Mouse (Mus musculus) midbrain, embryonic 16.5 days (tissue): Measurements from ENCODE around the gene Tnfaip8l1. TPM values are rescaled to one million over a fixed set of nuclear protein-coding genes. Genes with fewer than 3 reads are reported as not detected.

Experiments
- ATAC-seq: fragments of 200-750 bp; cut with Nextera tagmentation; 2 replicates; pipeline ENCODE4 v1.8.0; 2017; ENCODE audit warnings: moderate TSS enrichment
- H3K27ac ChIP-seq: fragments of 300-500 bp; sonication (generic); 2 replicates; pipeline ENCODE4 v1.5.1; 2014; ENCODE audit warnings: mild to moderate bottlenecking, low read length, mixed read lengths
- H3K27me3 ChIP-seq: fragments of 300-500 bp; sonication (generic); 2 replicates; pipeline ENCODE4 v1.6.1; 2014; ENCODE audit warnings: low read depth, low read length, mixed read lengths; ENCODE audit not compliant: control insufficient read depth, insufficient read depth
- H3K36me3 ChIP-seq: fragments of 300-500 bp; sonication (generic); 2 replicates; pipeline ENCODE4 v1.6.1; 2014; ENCODE audit warnings: mild to moderate bottlenecking, low read length, moderate library complexity, mixed read lengths; ENCODE audit not compliant: control insufficient read depth, insufficient read depth
- H3K4me1 ChIP-seq: fragments of 300-500 bp; sonication (generic); 2 replicates; pipeline ENCODE4 v1.6.1; 2014; ENCODE audit warnings: mild to moderate bottlenecking, low read length, mixed read lengths; ENCODE audit not compliant: control insufficient read depth, insufficient read depth
- H3K4me2 ChIP-seq: fragments of 300-500 bp; sonication (generic); 2 replicates; pipeline ENCODE4 v1.6.1; 2014; ENCODE audit warnings: mild to moderate bottlenecking, low read length, mixed read lengths
- H3K4me3 ChIP-seq: fragments of 300-500 bp; sonication (generic); 2 replicates; pipeline ENCODE4 v1.5.1; 2014; ENCODE audit warnings: low read depth, mild to moderate bottlenecking, low read length, moderate library complexity, mixed read lengths
- H3K9ac ChIP-seq: fragments of 300-500 bp; sonication (generic); 2 replicates; pipeline ENCODE4 v1.6.1; 2014; ENCODE audit warnings: low read depth, low read length, mixed read lengths
- H3K9me3 ChIP-seq: fragments of 300-500 bp; sonication (generic); replicated peaks from 2 replicates; pipeline ENCODE4 v1.6.1; 2014; ENCODE audit warnings: mild to moderate bottlenecking, low read length, mixed read lengths; ENCODE audit not compliant: control insufficient read depth, poor library complexity, severe bottlenecking
- WGBS: fragments of 180-500 bp; shearing (Covaris S2); extraction: QIAGEN DNeasy Blood & Tissue Kit; methylation state at CpG from one replicate; pipeline ENCODE4 v1.1.7; 2014; 5-methylcytosine and 5-hydroxymethylcytosine counted together
- polyA plus RNA-seq: library from polyadenylated mRNA; unstranded; fragments of >200 nt; fragmentation: Nextera tagmentation; extraction: Ambion mirVana; gene quantifications from 2 replicates; pipeline ENCODE4 v1.2.1, GENCODE M21; 2015

Gene Tnfaip8l1
- polyA plus RNA-seq, 1 experiment from 2014 or later, result 10.8 TPM

GRCm38 (mm10) chr17:56206276-56206884 lies 44.1 kb downstream of the Tnfaip8l1 start:
- 89% methylated on average over 10 of the region's 10 CpGs for WGBS
- ATAC-seq, result no peak
- Histone ChIP-seq H3K27ac (no peak overlapping the region), H3K4me1 (no peaks in the 10 kb centered on the region), H3K27me3 (no peaks in the 10 kb centered on the region), H3K9ac (no peak overlapping the region), H3K9me3 (no peaks in the 10 kb centered on the region), H3K4me3 (no peak overlapping the region), H3K36me3 (peaks cover 73% of the 10 kb centered on the region), H3K4me2 (no peak overlapping the region)

GRCm38 (mm10) chr17:56206986-56207674 lies 44.9 kb downstream of the Tnfaip8l1 start:
- H3K4me3 ChIP-seq, result no peak overlapping the region
- no peaks in the 10 kb centered on the region for H3K4me1 ChIP-seq
- H3K9me3 ChIP-seq, result no peaks in the 10 kb centered on the region
- H3K27me3 ChIP-seq, result no peaks in the 10 kb centered on the region
- no peak for ATAC-seq
- no peak overlapping the region for H3K4me2 ChIP-seq
- H3K9ac ChIP-seq, result no peak overlapping the region
- no peak overlapping the region for H3K27ac ChIP-seq
- H3K36me3 ChIP-seq, result peaks cover 69% of the 10 kb centered on the region
- WGBS, result 85% methylated on average over 6 of the region's 6 CpGs

- H3K9ac ChIP-seq, result no peak overlapping the region
- H3K9me3 ChIP-seq, result no peaks in the 10 kb centered on the region
- H3K27me3 ChIP-seq, result no peaks in the 10 kb centered on the region
- WGBS, result 96% methylated on average over 9 of the region's 9 CpGs
- ATAC-seq, result no peak
- H3K4me3 ChIP-seq, result no peak overlapping the region
- H3K4me2 ChIP-seq, result no peak overlapping the region
- H3K27ac ChIP-seq, result no peak overlapping the region
- peaks cover 60% of the 10 kb centered on the region for H3K36me3 ChIP-seq
- no peaks in the 10 kb centered on the region for H3K4me1 ChIP-seq
These were observed 45.8 kb downstream of the Tnfaip8l1 start for GRCm38 (mm10) chr17:56207963-56208530.

GRCm38 (mm10) chr17:56208821-56209220 lies 46.5 kb downstream of the Tnfaip8l1 start:
- Histone ChIP-seq H3K27ac (no peak overlapping the region), H3K9me3 (no peaks in the 10 kb centered on the region), H3K4me1 (no peaks in the 10 kb centered on the region), H3K4me3 (no peak overlapping the region), H3K9ac (no peak overlapping the region), H3K27me3 (no peaks in the 10 kb centered on the region), H3K36me3 (peaks cover 52% of the 10 kb centered on the region), H3K4me2 (no peak overlapping the region)
- 93% methylated on average over 3 of the region's 3 CpGs for WGBS
- no peak for ATAC-seq

GRCm38 (mm10) chr17:56211090-56211489 lies 48.8 kb downstream of the Tnfaip8l1 start:
- Histone ChIP-seq H3K4me1 (peaks cover 4% of the 10 kb centered on the region), H3K4me3 (no peak overlapping the region), H3K27ac (no peak overlapping the region), H3K27me3 (no peaks in the 10 kb centered on the region), H3K9me3 (no peaks in the 10 kb centered on the region), H3K4me2 (no peak overlapping the region), H3K9ac (no peak overlapping the region), H3K36me3 (peaks cover 35% of the 10 kb centered on the region)
- no peak for ATAC-seq
- 96% methylated on average over 2 of the region's 2 CpGs for WGBS

GRCm38 (mm10) chr17:56212676-56213075 lies 50.4 kb downstream of the Tnfaip8l1 start:
- H3K36me3 ChIP-seq, result peaks cover 19% of the 10 kb centered on the region
- H3K4me3 ChIP-seq, result no peak overlapping the region
- H3K27ac ChIP-seq, result no peak overlapping the region
- no peaks in the 10 kb centered on the region for H3K27me3 ChIP-seq
- H3K9ac ChIP-seq, result no peak overlapping the region
- H3K9me3 ChIP-seq, result no peaks in the 10 kb centered on the region
- 79% methylated on average over 6 of the region's 6 CpGs for WGBS
- H3K4me2 ChIP-seq, result no peak overlapping the region
- no peak for ATAC-seq
- peaks cover 20% of the 10 kb centered on the region for H3K4me1 ChIP-seq

- peaks cover 14% of the 10 kb centered on the region for H3K36me3 ChIP-seq
- no peaks in the 10 kb centered on the region for H3K9me3 ChIP-seq
- ATAC-seq, result no peak
- H3K4me2 ChIP-seq, result no peak overlapping the region
- H3K4me3 ChIP-seq, result no peak overlapping the region
- no peaks in the 10 kb centered on the region for H3K27me3 ChIP-seq
- no peak overlapping the region for H3K9ac ChIP-seq
- peaks cover 25% of the 10 kb centered on the region for H3K4me1 ChIP-seq
- 72% methylated on average over 1 of the region's 1 CpGs for WGBS
- no peak overlapping the region for H3K27ac ChIP-seq
These were observed 52.0 kb downstream of the Tnfaip8l1 start for GRCm38 (mm10) chr17:56214229-56214628.

- H3K27ac ChIP-seq, result peak overlapping the region; percentile 90; the same call in 1 of the 2 replicates
- H3K9ac ChIP-seq, result peak overlapping the region; percentile 95
- WGBS, result 72% methylated on average over 13 of the region's 13 CpGs
- H3K27me3 ChIP-seq, result no peaks in the 10 kb centered on the region
- H3K4me3 ChIP-seq, result peak overlapping the region; percentile 84
- H3K36me3 ChIP-seq, result no peaks in the 10 kb centered on the region
- peaks cover 25% of the 10 kb centered on the region for H3K4me1 ChIP-seq
- H3K4me2 ChIP-seq, result peak overlapping the region; percentile 80
- ATAC-seq, result no peak
- no peaks in the 10 kb centered on the region for H3K9me3 ChIP-seq
These were observed 55.4 kb downstream of the Tnfaip8l1 start for GRCm38 (mm10) chr17:56217670-56218069.
